Mouse (Mus musculus): Measurements from ENCODE around the gene Myo3b.
A peak's percentile ranks its signal among the peaks of the same experiment; 100 is the strongest.

Gene Myo3b

DNA sequence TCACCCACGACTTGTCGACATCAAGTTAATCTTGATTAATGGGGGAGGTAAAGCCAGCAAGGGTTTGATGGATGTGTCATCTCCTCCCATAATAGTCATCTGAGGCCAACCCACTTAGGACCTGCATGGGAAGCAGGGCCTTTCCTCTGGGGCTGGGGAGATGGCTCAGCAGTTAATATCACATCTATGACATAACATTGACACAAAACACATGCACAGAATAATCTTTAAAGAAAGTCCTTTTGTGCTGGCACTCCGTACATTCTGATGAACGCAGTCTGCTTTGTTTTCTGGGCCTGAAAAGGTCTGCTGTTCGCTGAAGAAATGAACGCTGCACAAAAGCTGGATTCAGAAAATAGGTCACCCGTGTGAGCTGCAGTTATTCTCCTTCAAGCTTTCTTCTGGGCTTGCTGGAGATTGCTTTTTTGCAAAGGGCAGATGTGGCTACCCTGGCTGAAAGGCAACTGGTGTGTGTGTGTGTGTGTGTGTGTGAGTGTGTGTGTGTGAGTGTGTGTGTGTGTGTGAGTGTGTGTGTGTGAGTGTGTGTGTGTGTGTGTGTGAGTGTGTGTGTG is 26.9 kb downstream of the Myo3b start:
- DNase-seq (ENCODE audit: low spot score): no peak

- no peak for DNase-seq (ENCODE audit: low spot score)
Observed at GRCm38 (mm10) chr2:70066338-70067022, 27.6 kb downstream of the Myo3b start.

DNA sequence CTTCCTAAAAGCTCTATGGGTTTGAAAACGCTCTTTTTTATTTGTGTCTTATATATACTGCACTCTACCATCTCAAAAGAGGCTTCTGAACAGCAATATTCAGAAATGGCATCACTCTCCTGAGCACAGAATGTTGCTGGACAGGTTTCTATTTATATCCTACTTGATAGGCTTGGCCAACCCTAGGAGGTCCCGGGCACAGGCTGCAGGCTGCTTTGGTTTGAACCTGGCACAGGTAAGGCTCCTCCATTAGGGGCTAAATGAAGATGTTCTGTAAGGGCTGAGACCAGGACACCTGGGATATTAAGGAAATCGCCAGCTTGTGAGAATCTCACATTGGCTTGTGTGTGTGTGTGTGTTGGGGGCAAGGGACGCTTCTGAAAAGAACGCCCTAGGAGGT is 30.9 kb downstream of the Myo3b start:
- DNase-seq (ENCODE audit: low spot score): no peak

DNA sequence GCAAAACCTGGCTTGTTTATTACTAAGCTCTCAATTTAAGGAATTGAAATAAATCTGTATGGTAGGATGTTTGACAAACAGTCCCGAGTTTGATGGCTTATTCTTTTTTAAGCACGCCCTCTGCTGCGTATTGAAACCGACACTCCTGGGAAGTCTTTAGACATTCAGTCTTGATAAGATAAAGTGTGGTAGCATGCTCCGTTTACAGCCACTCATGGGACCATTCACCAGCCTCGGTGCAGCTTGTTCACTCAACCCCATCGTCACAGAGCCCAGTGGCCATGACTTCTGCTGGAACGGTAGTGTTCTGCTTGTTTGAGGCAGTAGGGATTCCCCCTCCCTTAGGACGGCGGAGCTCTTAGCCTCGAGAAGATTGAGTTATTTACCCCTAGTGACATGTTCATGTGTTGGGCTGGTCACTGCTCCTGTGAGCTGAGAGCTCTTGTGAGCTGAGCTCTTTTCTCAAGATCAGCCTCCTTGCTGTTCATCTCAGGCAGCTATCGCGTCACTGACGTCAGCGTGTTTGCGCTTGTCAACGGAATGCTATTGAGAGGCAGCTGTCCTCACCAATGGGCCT is 44.6 kb downstream of the Myo3b start:
- DNase-seq (ENCODE audit: low spot score): no peak

DNA sequence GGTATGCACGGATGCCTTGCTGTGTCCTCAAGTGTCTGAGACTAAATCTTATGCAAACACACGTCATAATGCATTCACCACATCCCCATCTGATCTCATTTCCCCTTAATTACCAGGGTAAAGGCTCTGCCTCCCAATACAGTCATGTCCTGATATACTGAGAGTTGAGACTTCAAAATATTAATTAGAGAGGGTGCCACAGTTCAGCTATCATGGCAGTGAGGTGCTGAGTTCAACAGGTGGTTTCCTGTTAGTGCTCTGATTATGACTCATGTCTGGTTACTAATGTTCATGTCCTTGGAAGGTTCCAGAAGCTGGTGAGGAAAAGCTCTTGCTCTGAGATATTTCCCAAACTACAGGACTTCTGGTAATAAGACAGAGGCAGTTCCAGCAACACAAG is 52.3 kb downstream of the Myo3b start:
- no peak for DNase-seq (ENCODE audit: low spot score)

DNA sequence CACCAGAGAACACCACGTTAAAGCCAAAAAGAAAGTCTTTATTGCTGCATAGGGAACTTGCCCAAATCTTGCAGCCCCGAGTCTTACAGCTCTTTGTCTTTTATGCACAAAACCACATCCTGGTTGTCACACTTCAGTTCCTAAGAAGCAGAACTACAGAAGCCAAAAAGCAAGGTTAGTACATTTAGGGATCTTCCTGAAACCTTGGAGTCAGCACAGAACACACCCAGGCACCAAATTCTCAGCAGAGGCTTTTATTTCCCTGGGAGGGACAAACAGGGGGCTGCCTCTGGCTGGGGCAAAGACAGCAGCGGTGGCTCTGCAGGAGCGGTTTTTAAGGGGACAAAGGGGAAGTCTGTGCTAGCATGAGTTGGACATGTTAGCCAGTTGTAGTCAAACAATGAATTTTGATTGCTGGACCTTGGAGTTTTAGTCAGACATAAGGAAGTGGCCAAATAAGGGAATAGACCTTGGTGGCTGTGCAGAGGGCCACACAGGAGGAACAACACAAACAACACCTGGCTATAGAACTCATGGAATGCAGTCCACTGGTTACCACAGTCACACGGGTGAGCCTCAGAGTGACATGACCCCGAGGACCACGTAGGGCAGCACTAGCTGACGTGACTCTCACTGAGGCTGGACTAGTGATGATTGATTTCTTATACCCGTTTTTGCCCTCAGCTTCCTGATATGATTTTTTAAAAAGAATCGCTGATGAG is 53.0 kb downstream of the Myo3b start:
- DNase-seq (ENCODE audit: low spot score): no peak

DNA sequence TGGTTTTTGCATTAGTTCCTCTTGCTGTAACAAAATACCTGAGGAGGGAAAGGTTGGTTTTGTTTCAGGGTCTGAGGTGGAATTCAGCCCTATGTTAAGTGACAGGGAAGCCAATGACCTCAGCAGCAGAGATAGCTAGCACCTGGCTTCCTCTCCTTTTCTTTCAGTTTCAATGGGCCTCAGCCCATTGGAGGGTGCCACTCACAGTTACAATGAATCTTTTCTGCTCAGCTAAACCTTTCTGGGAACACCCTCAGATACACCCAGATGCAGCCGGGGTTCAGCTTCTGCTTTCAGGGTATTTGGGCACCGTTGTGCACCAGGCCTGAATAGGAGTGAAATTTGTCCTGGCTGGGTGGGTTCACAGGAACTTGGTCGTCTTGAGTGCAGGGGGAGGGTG is 53.7 kb downstream of the Myo3b start:
- no peak for DNase-seq (ENCODE audit: low spot score)

- no peak for DNase-seq (ENCODE audit: low spot score)
Observed at GRCm38 (mm10) chr2:70094446-70094845, 55.5 kb downstream of the Myo3b start.

- no peak for DNase-seq (ENCODE audit: low spot score)
Observed at GRCm38 (mm10) chr2:70097229-70098095, 58.5 kb downstream of the Myo3b start.

GRCm38 (mm10) chr2:70099459-70099858 is 60.5 kb downstream of the Myo3b start:
- DNase-seq (ENCODE audit: low spot score): no peak

DNA sequence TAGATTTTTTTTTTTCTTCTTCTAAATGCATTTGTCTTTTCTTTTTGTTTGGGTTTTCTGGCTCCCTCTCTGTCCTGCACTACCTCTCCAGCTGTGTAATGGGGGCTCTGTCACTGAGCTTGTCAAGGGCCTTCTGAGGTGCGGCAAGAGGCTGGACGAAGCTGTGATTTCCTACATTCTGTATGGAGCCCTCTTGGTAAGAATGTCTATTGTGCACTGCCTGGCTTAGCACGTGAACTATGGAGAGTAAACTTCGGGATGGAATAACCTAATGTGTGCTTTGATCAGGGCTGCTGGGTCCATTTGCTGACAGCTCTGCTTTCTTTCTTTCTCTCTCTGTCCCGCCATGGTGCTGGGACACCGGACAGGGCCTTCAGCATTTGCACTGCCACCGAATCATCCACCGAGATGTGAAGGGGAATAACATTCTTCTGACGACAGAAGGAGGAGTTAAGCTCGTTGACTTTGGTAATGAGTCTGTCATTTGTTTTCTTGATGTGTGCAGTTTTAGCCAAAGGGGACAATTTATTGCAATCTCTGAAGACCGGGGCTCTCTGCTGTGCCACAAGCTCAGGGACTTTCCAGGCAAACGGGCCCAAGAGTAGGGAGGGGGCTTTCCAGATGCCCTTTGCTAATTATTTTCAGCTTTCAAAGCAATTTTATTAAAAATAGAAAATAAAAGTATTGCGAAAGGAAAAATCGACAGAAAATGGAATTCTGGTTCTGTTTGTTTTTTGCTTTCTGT is 66.5 kb downstream of the Myo3b start:
- DNase-seq (ENCODE audit: low spot score): no peak

GRCm38 (mm10) chr2:70109010-70109409 is 70.1 kb downstream of the Myo3b start:
- no peak for DNase-seq (ENCODE audit: low spot score)

DNA sequence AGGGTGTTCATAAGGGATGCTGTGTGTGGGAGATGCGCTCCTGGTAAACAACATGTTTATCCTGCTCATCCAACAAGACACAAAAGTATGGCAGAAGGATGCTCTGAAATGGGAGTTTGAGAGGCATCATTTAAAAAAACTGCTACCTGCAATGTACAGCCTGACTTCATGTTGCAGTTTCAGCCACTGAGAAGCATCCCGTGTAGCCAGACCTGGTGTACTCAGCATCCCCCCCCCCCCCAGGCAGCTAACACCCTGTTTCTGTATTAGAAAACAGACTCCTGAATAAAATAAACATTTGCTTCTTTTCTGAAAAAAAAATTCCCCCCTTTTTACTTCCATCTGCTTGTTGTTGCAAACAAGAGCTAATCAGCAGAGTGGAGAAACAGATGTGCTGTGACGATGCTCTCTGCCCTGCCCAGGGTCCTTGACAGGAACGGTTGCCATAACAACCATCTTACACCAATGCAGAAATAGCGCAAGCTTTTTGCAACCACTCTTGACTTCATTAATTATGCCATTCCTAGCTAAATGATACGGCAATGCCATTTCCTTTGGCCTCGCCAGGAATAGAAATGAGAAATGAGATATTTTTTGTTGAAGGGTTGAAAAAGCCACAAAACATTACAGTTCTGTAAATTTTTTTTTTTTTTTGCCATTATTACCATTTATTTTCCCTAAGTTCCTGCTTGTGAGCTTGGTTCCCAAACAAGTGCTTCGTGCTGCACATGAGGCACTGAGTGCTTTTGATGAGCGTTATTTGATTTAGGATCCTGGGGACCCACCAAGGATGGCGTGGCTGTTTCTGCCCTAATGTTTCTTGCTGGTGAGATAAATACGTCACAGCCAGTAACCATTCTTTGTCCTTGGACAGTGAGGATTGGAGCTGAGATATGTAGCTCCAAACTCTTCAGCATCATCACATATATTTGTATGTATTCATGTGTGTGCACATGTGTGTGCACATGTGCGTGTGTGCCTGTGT is 75.2 kb downstream of the Myo3b start:
- DNase-seq (ENCODE audit: low spot score): no peak

DNA sequence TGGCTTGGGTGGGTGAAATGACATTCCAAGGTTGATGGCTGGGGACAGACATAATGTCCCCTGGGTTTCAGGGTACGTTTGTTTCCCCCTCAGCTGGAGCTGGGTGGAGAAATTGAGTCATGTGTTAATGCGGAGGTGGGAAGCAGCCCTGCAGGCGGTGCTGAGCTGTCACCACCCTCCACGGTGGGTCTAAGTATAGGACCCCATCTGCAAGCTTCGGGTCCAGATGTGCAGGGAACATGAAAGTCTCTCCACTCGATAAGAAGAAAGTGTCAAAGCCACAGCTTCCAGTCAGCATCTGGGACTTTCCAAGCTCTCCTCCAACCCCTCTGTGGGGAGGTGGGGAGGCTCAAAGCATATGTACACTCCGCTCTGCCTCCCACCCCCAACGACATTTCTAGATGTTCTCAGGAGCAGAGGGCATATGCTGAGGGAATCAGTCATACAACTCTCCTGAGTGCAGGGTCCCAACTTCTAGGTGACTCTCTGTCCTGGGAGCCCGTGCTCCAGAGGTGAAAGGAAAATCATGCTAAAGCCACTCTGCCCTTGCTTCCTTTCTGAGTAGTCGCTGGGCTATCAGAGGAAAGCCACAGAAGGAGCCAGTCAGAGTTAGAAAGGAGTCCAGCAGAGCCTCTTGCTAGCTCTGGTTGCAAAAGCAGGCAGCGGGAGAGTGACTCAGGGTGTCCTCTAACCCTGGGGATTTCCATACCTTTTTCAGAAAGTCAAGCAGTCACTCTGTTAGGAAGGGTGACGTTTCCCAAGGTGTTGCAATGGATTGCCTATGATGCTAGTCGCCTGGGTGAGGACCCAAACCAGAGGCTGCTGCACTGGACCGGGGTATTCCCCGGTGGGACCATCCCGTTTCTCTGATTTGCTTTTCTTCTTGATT is 79.7 kb downstream of the Myo3b start:
- DNase-seq (ENCODE audit: low spot score): no peak

- no peak for DNase-seq (ENCODE audit: low spot score)
Observed at GRCm38 (mm10) chr2:70119265-70119663, 80.3 kb downstream of the Myo3b start.

DNA sequence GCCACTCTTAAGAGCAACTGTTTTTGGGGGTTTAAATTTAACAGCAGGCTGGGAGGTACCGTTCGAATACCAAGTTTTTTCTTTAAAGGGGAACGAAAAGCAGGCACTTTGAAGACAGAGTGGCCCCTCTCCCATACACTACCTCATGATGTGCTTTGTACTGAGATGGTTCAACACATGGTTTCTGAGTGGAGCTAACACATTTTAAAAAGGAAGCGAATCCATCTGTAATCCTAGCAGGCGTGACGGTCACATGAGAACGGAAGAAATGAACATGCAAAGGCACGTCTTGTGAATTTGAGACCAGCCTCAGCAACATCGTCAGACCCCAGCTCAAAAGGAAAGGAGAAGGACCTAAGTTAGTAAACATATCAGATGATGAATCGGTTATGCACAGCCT is 87.4 kb downstream of the Myo3b start:
- no peak for DNase-seq (ENCODE audit: low spot score)

DNA sequence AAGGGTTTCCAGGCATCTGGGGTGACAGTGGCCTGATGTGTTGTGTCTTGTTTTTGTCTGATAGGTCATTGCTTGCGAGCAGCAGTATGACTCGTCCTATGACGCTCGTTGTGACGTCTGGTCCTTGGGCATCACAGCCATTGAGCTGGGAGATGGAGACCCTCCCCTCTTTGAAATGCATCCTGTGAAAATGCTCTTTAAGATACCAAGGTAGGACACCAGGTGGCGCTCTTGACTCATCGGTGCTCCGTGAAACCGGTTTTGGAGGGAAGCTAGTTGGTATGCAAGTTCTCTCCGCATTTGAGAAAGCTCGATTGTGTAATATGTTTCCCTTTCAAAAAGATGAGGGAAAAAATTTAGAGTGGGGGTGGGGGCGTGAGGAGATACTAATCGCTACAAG is 87.9 kb downstream of the Myo3b start:
- peak; percentile 85 for DNase-seq (ENCODE audit: low spot score)

GRCm38 (mm10) chr2:70127351-70128148 is 88.6 kb downstream of the Myo3b start:
- no peak for DNase-seq (ENCODE audit: low spot score)
